Mouse (Mus musculus): Measurements from ENCODE around the gene Magi3.

Magi3 gene

GRCm38 (mm10) chr3:104220295-104220965 lies at the start of gene Magi3:
Magi3 (minus strand) TSS chr3:104220374.
- DNase-seq (ENCODE audit: low read depth, low spot score), result peak; percentile 96

- no peak for DNase-seq (ENCODE audit: low read depth, low spot score)
Measured at GRCm38 (mm10) chr3:104264530-104265145, 44.5 kb upstream of the Magi3 start.

GRCm38 (mm10) chr3:104260221-104260620 lies 40.0 kb upstream of the Magi3 start:
- DNase-seq (ENCODE audit: low read depth, low spot score), result no peak

- no peak for DNase-seq (ENCODE audit: low read depth, low spot score)
Measured at GRCm38 (mm10) chr3:104259168-104259567, 39.0 kb upstream of the Magi3 start.

GRCm38 (mm10) chr3:104257041-104257440 lies 36.9 kb upstream of the Magi3 start:
- no peak for DNase-seq (ENCODE audit: low read depth, low spot score)

GRCm38 (mm10) chr3:104253760-104254159 lies 33.6 kb upstream of the Magi3 start:
- no peak for DNase-seq (ENCODE audit: low read depth, low spot score)

- no peak for DNase-seq (ENCODE audit: low read depth, low spot score)
Measured at GRCm38 (mm10) chr3:104247850-104248249, 27.7 kb upstream of the Magi3 start.

- no peak for DNase-seq (ENCODE audit: low read depth, low spot score)
Measured at GRCm38 (mm10) chr3:104247057-104247456, 26.9 kb upstream of the Magi3 start.

- no peak for DNase-seq (ENCODE audit: low read depth, low spot score)
Measured at GRCm38 (mm10) chr3:104244373-104244772, 24.2 kb upstream of the Magi3 start.

- no peak for DNase-seq (ENCODE audit: low read depth, low spot score)
Measured at GRCm38 (mm10) chr3:104243972-104244371, 23.8 kb upstream of the Magi3 start.

GRCm38 (mm10) chr3:104239785-104240184 lies 19.6 kb upstream of the Magi3 start:
- no peak for DNase-seq (ENCODE audit: low read depth, low spot score)

GRCm38 (mm10) chr3:104239376-104239775 lies 19.2 kb upstream of the Magi3 start:
- DNase-seq (ENCODE audit: low read depth, low spot score), result no peak

- DNase-seq (ENCODE audit: low read depth, low spot score), result no peak
Measured at GRCm38 (mm10) chr3:104237846-104238440, 17.8 kb upstream of the Magi3 start.

GRCm38 (mm10) chr3:104236029-104236428 lies 15.9 kb upstream of the Magi3 start:
- DNase-seq (ENCODE audit: low read depth, low spot score), result no peak

- no peak for DNase-seq (ENCODE audit: low read depth, low spot score)
Measured at GRCm38 (mm10) chr3:104235099-104235498, 14.9 kb upstream of the Magi3 start.

- no peak for DNase-seq (ENCODE audit: low read depth, low spot score)
Measured at GRCm38 (mm10) chr3:104233366-104234312, 13.5 kb upstream of the Magi3 start.

- DNase-seq (ENCODE audit: low read depth, low spot score), result no peak
Measured at GRCm38 (mm10) chr3:104227438-104228111, 7.4 kb upstream of the Magi3 start.

GRCm38 (mm10) chr3:104226731-104227130 lies 6.6 kb upstream of the Magi3 start:
- no peak for DNase-seq (ENCODE audit: low read depth, low spot score)

GRCm38 (mm10) chr3:104221156-104221555 lies 982 bp upstream of the Magi3 start:
- DNase-seq (ENCODE audit: low read depth, low spot score), result no peak

GRCm38 (mm10) chr3:104219531-104220294 lies 461 bp downstream of the Magi3 start:
- DNase-seq (ENCODE audit: low read depth, low spot score), result no peak

GRCm38 (mm10) chr3:104218926-104219325 lies 1.2 kb downstream of the Magi3 start:
- no peak for DNase-seq (ENCODE audit: low read depth, low spot score)

Data from brain, embryonic 18.5 days (tissue).